Mouse (Mus musculus): ENCODE data around the gene Arf5.

The Arf5 gene

DNA sequence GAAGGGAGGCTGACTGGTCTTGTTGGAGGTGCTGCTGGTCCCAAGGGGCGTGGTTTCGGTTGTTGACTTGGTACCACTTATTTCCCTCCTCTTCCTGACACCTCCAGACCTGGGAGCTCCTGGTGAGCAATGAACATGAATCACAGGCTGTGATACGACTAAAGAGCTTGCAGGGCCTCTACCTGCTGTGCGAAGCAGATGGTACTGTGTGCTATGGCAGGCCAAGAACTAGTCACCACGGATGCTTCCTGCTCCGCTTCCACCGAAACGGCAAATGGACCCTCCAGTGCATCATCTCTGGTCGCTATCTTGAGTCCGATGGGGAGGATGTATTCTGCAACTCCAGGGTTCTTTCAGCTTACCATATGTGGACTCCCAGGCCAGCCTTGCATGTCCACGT, 6.5 kb downstream of the Arf5 start:
- DNase-seq, result no peak

DNA sequence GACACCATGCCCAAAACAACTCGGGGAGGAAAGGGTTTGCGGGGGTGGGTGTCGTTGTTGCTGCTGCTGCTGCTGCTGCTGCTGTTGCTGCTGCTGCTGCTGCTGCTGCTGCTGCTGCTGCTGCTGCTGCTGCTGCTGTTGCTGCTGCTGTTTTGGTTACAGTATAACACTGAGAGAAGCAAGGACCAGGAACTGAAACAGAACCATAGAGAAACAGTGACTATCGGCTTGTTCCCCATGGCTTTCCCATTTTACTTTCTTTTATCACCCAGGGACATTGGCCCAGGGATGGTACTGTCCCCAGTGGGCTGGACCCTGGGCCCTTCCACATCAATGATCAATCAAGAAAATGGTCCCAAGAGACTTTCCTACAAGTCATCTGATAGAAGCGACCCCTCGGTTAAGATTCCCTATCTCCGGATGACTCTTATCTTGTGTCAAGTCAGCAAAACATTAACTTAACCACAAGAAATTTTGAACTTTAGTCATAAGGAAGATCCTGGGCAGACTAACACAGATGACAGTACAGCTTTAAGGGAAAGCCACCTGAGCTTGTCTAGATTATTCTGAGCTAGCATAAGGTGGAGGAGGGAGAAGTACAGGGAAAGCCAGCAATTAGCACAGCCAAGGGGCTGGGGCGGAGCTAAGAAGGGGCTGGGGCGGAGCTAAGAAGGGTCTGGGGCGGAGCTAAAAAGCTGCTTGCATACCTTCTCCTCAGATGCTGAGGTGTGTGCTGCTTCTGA, 7.6 kb downstream of the Arf5 start:
- no peak for DNase-seq

DNA sequence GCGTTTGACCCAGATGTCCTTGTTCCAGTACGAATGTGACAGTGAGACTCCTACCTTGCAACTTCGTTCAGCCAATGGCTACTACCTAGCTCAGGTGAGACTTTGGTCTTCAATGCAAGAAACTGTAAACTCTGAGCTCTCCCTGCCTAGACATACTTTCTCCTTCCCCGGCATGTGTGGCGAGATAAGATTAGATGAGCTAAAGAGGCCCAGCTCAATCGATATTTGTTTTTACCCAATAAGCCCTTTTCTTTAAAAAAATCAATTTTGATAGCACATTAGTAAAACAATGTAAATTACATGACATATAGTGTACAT, 8.1 kb downstream of the Arf5 start:
- no peak for DNase-seq

DNA sequence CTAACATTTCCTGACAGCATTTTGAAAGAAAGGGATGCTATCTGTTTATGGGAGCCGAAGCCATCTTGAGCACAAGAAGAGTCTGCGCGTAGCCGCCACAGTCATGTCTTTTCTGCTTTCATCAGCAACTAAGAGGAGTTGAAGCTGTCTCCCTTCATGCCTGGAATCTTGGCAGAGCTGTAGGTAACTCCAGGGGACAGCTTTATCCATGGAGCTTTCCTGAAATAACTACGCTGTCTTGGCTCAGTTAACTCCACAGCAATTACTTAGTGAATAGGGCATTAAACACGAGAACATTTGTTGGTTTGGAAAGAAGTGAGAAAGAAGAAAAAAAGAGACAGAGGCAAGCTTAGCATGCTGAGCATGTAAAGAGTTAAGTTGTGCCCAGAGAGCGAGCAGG, 24.6 kb downstream of the Arf5 start:
- no peak for DNase-seq

DNA sequence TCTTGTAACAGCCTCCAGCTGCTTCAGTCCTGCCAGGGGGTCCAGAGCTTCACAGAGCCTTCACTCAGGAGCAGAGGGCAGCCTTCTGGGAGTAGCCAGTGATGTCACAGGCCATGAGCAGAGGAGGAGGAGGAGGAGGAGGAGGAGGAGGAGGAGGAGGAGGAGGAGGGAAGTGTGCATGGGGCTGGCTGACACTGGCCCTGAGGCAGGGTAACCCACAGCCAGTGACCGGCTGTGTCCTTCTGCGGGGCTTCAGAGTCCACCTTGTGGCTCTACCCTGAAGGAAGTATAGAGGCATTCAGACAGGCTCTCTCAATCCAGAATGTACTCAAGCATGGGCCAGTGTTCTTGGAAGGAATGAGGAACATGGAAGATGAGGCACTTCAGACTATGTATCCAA, 25.9 kb downstream of the Arf5 start, which contains the start of gene Pax4:
Gene Pax4 (minus strand): TSS at position 101 of the 400 bp plus-strand sequence.
- no peak for DNase-seq

DNA sequence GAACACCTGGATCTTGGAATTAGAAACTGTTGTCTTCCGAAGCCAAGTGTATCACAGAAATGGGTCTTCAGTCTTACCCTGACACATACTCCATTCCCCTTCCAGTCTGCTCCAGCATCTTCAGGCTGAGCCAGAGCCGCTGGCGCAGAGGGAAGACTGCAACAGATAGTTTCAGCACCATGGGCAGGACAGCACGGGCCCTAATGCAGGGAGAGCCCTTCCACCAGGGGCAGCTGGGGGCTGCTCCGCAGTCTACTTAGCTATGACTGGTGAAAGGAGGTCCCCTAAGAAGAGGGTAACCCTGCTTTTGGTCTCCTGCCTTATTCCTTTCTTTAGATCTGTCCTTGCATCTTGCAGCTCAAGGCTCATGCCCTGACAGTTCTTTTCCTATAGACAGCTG, 27.1 kb downstream of the Arf5 start:
- DNase-seq, result no peak

DNA sequence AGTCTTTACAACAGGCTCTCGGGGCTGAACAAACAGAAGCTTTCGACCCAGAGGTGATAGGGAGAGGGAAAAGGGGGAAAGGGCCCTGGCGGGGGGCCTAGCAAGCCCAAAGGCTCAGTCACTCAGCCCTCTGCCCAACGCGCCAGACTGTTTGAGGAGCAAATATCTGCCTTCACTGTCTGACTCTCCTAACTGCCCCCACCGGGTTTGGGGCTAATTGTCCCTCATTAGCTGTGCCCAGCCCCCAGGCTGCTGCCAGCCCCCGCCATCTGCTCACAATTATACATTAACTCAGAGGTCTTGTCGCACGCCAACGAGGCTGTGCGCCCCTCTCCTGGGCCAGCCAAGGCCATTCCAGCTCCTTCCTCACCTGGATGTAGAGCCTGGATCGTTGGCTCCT, 27.6 kb downstream of the Arf5 start:
- no peak for DNase-seq

DNA sequence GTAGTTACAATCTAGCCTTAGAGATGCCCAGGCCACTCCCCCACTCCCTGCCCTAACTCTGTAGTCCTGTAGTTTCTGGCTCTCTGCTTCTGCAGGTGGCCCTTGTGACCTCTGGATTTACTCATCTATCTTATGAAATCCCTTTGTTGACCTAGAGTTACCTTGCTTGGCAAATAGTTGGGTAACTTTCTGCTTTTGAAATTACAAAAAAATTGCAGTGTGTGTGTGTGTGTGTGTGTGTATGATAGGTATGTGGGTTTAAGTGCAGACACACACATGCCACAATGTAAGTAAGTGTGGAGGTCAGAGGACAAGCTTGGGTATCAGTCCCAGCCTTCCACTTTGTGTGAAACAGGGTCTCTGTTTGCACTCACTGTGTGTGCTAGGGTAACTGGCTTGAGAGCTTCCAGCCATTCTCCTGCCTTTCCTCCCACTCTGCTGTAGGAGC, 35.9 kb downstream of the Arf5 start:
- no peak for DNase-seq

DNA sequence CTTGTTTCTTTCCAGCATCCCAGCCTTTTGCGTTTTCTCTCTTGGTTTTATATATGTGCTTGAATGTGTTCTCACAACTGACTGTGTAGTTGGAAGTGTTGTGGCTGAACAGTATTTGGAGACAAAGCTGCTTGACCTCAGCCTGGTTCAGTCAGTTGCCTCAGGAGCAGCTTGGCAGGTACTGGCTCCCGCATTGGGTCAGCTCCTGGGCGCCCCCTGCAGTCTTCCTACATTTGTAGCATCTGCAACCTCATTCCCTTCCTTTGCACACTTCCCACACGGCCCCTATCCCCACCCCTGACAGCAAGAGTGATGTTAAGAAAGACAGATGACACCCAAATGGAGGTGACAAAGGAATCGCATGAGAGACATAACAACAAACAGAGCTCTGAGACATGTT, 37.2 kb downstream of the Arf5 start:
- peak; percentile 62 to 82 for DNase-seq

DNA sequence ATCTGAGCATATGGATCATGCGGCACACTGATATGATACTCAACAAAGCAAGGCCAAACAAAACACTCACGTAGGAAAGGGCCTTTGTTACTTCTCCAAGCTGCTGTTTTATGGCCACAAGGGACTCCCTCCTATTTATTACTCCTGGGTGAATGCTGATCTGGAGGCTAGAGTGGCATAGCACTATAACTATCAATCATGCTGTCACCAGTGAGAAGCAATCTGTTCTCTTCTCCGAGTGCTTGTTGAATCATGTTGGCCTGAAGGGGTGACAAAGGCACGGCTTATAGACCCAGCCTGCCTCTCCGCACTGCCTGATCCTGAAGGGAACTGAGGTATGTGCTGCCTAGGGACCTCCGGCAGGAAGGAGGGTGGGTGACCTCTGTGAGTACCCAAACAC, 41.3 kb downstream of the Arf5 start:
- no peak for DNase-seq

DNA sequence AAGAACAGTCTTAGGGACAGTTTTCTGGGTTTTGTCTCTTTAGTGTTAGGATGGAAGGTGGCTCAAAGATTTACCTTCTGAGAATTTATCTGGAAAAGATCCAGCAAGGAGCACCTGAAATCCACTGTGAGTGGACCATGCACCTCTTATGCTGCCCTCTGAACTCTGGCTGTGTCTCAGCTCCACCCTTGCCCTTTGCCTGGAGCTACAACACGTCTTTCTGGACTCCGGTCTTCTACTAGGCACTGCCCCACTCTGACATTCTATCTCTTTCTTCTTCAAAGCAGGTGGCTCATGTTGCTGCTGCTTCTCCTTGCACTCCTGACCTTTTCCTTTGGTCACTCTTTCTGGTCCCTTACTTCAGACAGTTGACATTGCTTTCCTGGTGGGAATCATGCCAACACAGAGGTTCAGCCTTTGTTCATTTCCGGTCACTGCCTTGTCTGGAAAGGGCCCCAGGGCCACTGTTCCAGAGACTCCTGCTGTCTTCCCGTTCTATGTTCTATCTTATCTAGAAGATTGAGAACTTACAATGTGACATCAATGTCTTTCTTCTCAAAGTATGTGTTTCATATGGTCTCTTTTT, 46.8 kb downstream of the Arf5 start:
- peak; percentile 16 to 34 for DNase-seq

DNA sequence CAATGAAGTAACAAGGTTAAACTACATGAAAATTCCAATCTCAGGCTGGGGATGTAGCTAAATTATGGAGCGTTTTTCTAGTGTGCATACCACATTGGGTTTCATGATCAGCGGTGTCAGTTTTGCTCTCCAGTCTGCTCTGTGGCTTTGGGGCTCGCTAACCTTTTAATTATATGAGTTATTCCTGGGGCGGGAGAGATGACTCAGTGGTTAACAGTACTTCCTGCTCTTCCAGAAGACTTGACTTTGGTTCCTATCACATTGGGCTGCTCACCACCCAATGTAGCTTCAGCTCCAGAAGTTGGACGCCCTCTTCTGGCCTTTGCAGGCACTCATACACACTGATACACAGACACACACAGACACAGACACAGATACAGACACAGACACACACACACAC, 47.3 kb downstream of the Arf5 start:
- DNase-seq, result no peak

DNA sequence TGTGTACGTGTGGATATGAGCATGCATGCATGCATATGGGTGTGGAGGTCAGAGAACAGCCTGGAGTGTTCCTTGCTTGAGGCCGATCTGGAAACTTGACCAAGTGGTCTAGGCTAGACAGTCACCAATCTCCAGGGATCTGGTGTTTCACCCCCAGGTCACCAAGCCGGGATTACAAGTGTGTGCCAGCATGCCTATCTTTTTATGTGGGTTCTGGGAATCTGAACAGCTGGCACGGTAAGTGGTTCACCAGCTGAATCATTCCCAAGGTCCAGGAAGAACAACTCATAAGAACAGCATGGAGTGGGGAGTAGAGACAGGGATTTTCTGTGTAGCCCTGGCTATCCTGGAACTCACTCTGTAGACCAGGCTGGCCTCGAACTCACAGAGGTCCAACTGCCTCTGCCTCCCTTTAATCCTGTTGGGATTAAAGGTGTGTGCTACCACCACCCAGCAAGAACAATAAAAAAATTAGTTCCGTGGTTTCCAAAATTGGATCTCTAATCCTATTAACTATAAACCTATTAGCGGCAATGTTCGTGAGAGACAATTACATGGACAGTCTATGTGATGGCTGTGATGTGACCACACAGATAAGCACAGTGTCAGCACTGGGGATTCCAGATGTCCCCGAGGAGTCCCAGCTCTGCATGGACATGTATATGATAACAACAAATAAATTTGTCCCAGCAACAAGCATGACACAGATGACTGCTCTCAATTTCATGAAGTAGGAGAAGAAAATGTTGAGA, 48.1 kb downstream of the Arf5 start:
- DNase-seq, result no peak

DNA sequence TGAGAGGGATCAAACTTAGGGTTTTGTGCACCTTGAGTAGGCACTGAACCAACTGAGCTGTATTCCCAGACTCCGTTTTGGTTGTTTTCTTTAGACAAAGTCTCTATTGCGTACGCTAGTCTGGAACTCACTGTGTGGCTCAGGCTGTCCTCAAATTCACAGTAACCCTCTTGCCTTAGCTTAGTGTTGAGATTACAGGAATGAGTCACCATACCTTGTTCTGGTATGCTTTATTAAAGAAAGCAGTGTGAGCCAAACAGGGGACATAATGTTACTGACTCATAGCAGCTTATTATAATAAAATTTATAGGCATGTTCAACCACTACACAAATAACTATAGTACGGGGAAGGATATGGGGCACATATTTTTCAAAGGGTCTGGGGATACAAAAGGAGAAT, 50.9 kb downstream of the Arf5 start:
- no peak for DNase-seq

DNA sequence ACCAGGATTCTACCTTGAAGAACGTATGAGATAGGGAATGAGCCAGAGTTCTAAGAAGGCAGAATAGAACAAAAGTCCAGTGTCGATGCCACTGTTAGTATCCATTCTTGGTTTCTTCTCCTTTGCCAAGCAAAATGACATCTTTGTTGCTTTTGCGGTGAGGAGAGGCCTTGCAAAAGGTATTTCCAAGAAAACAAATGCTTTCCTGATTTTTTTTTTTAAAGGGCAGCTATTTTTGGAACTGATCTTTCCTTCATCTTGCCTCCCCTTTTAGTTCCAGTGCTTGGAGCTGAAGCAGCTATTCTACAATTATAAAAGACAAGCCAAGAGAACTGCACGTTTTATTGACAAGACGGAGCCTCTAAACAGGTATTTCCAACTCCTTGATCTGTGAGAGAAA, 51.5 kb downstream of the Arf5 start, which contains the start of gene Snd1:
Gene Snd1 (plus strand): TSS at position 301 of the 400 bp plus-strand sequence.
- no peak for DNase-seq

Data from kidney, adult 8-10 months (tissue).